Mouse (Mus musculus) 416B (cell line): ENCODE data around the gene Zswim1.
"Not testable (repeated sequence)": the region's sequence is repeated elsewhere in the genome, so short reads cannot be mapped to it uniquely, and the experiment has no call there.

ENCODE experiments used
- DNase-seq: peaks from one replicate; pipeline ENCODE4 v3.0.0; 2011; ENCODE audit warnings: low read depth

Zswim1 gene

GRCm38 (mm10) chr2:164829090-164829489, 6.6 kb downstream of the Zswim1 start:
- DNase-seq = no peak

- DNase-seq = no peak
Observed at GRCm38 (mm10) chr2:164831029-164831428, 8.5 kb downstream of the Zswim1 start.

GRCm38 (mm10) chr2:164832032-164832747, 9.7 kb downstream of the Zswim1 start:
- DNase-seq = peak; percentile 32

GRCm38 (mm10) chr2:164832748-164833301, 10.3 kb downstream of the Zswim1 start, which contains the start of gene Ctsa:
Ctsa (plus strand) TSS chr2:164832873.
- peak; percentile 86 for DNase-seq

- DNase-seq = peak; percentile 98
Observed at GRCm38 (mm10) chr2:164833314-164833959, 11.0 kb downstream of the Zswim1 start, which contains the start of gene Neurl2. Neurl2 (minus strand) TSS chr2:164833456.

- peak; percentile 42 for DNase-seq
Observed at GRCm38 (mm10) chr2:164834531-164834930, 12.0 kb downstream of the Zswim1 start.

GRCm38 (mm10) chr2:164835164-164835563, 12.7 kb downstream of the Zswim1 start:
- no peak for DNase-seq

- peak; percentile 32 for DNase-seq
Observed at GRCm38 (mm10) chr2:164845782-164846181, 23.3 kb downstream of the Zswim1 start.

GRCm38 (mm10) chr2:164850061-164850460, 27.6 kb downstream of the Zswim1 start:
- DNase-seq = peak; percentile 29

GRCm38 (mm10) chr2:164855572-164855971, 33.1 kb downstream of the Zswim1 start:
- DNase-seq = not testable (repeated sequence)

GRCm38 (mm10) chr2:164856309-164857100, 34.0 kb downstream of the Zswim1 start:
- DNase-seq = no peak

GRCm38 (mm10) chr2:164857101-164857821, 34.8 kb downstream of the Zswim1 start, which contains the start of gene Pltp:
Pltp (minus strand) TSS chr2:164857711.
- no peak for DNase-seq

GRCm38 (mm10) chr2:164857842-164858553, 35.5 kb downstream of the Zswim1 start:
- DNase-seq = no peak

- DNase-seq = no peak
Observed at GRCm38 (mm10) chr2:164859155-164859554, 36.7 kb downstream of the Zswim1 start.

GRCm38 (mm10) chr2:164859640-164860432, 37.4 kb downstream of the Zswim1 start:
- no peak for DNase-seq

GRCm38 (mm10) chr2:164861094-164861493, 38.6 kb downstream of the Zswim1 start:
- DNase-seq = no peak

- peak; percentile 61 for DNase-seq
Observed at GRCm38 (mm10) chr2:164862179-164862861, 39.8 kb downstream of the Zswim1 start.

GRCm38 (mm10) chr2:164863411-164863810, 40.9 kb downstream of the Zswim1 start:
- DNase-seq = not testable (repeated sequence)

GRCm38 (mm10) chr2:164864593-164864992, 42.1 kb downstream of the Zswim1 start:
- no peak for DNase-seq
